Mouse (Mus musculus) liver, adult 2 months (tissue): ENCODE data around the gene Ypel4. TPM values are rescaled to one million over a fixed set of nuclear protein-coding genes. Genes with fewer than 3 reads are reported as not detected.

Experiments
- DNase-seq: peaks from one replicate; pipeline ENCODE4 v3.0.0-alpha.2; 2011; ENCODE audit warnings: low read depth, low spot score; ENCODE audit errors: extremely low read depth
- H3K27ac ChIP-seq: fragments of 200-500 bp; replicated peaks from 2 replicates; pipeline ENCODE4 v1.5.1; 2012; ENCODE audit warnings: low read depth, mild to moderate bottlenecking, control low read depth, inconsistent platforms, low read length; ENCODE audit not compliant: insufficient read depth
- H3K27me3 ChIP-seq: fragments of 200-500 bp; 2 replicates; pipeline ENCODE4 v1.6.1; 2012; ENCODE audit warnings: mild to moderate bottlenecking, moderate library complexity, low read length, inconsistent platforms; ENCODE audit not compliant: control insufficient read depth, insufficient read depth
- H3K36me3 ChIP-seq: fragments of 200-500 bp; 2 replicates; pipeline ENCODE4 v1.6.1; 2012; ENCODE audit warnings: low read length, inconsistent platforms; ENCODE audit not compliant: control insufficient read depth, insufficient read depth
- H3K4me1 ChIP-seq: fragments of 200-500 bp; 2 replicates; pipeline ENCODE4 v1.6.1; 2011; ENCODE audit warnings: low read length; ENCODE audit not compliant: control insufficient read depth, insufficient read depth
- H3K4me3 ChIP-seq: fragments of 200-500 bp; 2 replicates; pipeline ENCODE4 v1.5.1; 2011; ENCODE audit warnings: low read depth, mild to moderate bottlenecking, control low read depth, low read length, moderate library complexity; ENCODE audit not compliant: insufficient read depth
- H3K79me2 ChIP-seq: fragments of 200-500 bp; 2 replicates; pipeline ENCODE4 v1.6.1; 2012; ENCODE audit warnings: inconsistent platforms, mild to moderate bottlenecking, low read length, moderate library complexity; ENCODE audit not compliant: control insufficient read depth, insufficient read depth
- H3K9ac ChIP-seq: fragments of 200-500 bp; 2 replicates; pipeline ENCODE4 v1.6.1; 2012; ENCODE audit warnings: low read depth, mild to moderate bottlenecking, control low read depth, inconsistent platforms, low read length
- CTCF ChIP-seq: fragments of 200-500 bp; IDR thresholded peaks from 2 replicates; pipeline ENCODE4 v1.5.1; 2011; ENCODE audit warnings: low read depth, low read length, control low read depth
- POLR2A ChIP-seq: fragments of 200-500 bp; IDR thresholded peaks from 2 replicates; pipeline ENCODE4 v1.6.1; 2011; ENCODE audit warnings: low read length, control low read depth; ENCODE audit not compliant: insufficient read depth; ENCODE audit errors: extremely low read depth
- WGBS: fragments of 180-500 bp; shearing (Covaris S2); methylation state at CpG from one replicate; pipeline ENCODE4 v1.1.7; 2018; 5-methylcytosine and 5-hydroxymethylcytosine counted together
- polyA plus RNA-seq: library from polyadenylated mRNA; depleted of rRNA; stranded (reverse); fragments of >200 nt; gene quantifications from 2 replicates; pipeline ENCODE4 v1.2.3, GENCODE M21; 2012; rRNA removed
- total RNA-seq: library from RNA; depleted of rRNA; stranded (reverse); fragments of >200 nt; gene quantifications from 2 replicates; pipeline ENCODE4 v1.2.3, GENCODE M21; 2014; rRNA removed

Ypel4 gene
- total and polyA plus RNA-seq, 2 experiments, result 0.05 TPM; not detected in 1

GRCm38 (mm10) chr2:84779210-84779609 lies 45.4 kb downstream of the Ypel4 start:
- Histone ChIP-seq H3K79me2 (peaks cover under 1% of the 10 kb centered on the region; the same call in 1 of the 2 replicates), H3K4me1 (peaks cover 4% of the 10 kb centered on the region; the same call in 1 of the 2 replicates), H3K27me3 (no peaks in the 10 kb centered on the region), H3K9ac (no peak overlapping the region), H3K4me3 (no peak overlapping the region), H3K27ac (no peak overlapping the region), H3K36me3 (no peaks in the 10 kb centered on the region)
- WGBS, result 57% methylated on average over 6 of the region's 6 CpGs
- DNase-seq, result no peak
- TF ChIP-seq POLR2A, result no peak
- peak; percentile 16; the same call in 1 of the 2 replicates for TF ChIP-seq CTCF

GRCm38 (mm10) chr2:84783315-84783714 lies 49.5 kb downstream of the Ypel4 start:
- Histone ChIP-seq H3K9ac (no peak overlapping the region), H3K27me3 (no peaks in the 10 kb centered on the region), H3K4me3 (no peak overlapping the region), H3K79me2 (no peaks in the 10 kb centered on the region), H3K36me3 (no peaks in the 10 kb centered on the region), H3K4me1 (peaks cover 5% of the 10 kb centered on the region), H3K27ac (no peak overlapping the region)
- 91% methylated on average over 1 of the region's 1 CpGs for whole genome bisulfite sequencing
- TF ChIP-seq POLR2A (no peak), CTCF (no peak)
- DNase-seq, result no peak

- Histone ChIP-seq H3K9ac (no peak overlapping the region), H3K27ac (no peak overlapping the region), H3K79me2 (no peaks in the 10 kb centered on the region), H3K27me3 (no peaks in the 10 kb centered on the region), H3K4me3 (no peak overlapping the region), H3K4me1 (peaks cover 5% of the 10 kb centered on the region), H3K36me3 (no peaks in the 10 kb centered on the region)
- no peak for TF ChIP-seq CTCF
- TF ChIP-seq POLR2A, result no peak
- WGBS, result 77% methylated on average over 3 of the region's 3 CpGs
- no peak for DNase-seq
Measured at GRCm38 (mm10) chr2:84783840-84784566, 50.1 kb downstream of the Ypel4 start.

Other genes with a start within 250 kb of the Ypel4 start
- 47.4 and 53.2 TPM in 2 replicates for gene Ctnnd1, start 83.3 kb upstream of the Ypel4 start, total RNA-seq
- gene Ctnnd1, start 83.3 kb upstream of the Ypel4 start, polyA plus RNA-seq, result 29.7 and 31.4 TPM in 2 replicates
- gene Btbd18, start 75.0 kb upstream of the Ypel4 start, total RNA-seq, result 0.07 TPM in 1 of 2 replicates, not detected in the other
- gene Btbd18, start 75.0 kb upstream of the Ypel4 start, polyA plus RNA-seq, result not detected in 2 replicates
- 19.2 and 27.3 TPM in 2 replicates for gene Selenoh, start 63.3 kb upstream of the Ypel4 start, total RNA-seq
- 18.8 and 19.6 TPM in 2 replicates for gene Selenoh, start 63.3 kb upstream of the Ypel4 start, polyA plus RNA-seq
- not detected in 2 replicates for gene Gm28635, start 56.0 kb upstream of the Ypel4 start, total RNA-seq
- not detected in 2 replicates for gene Gm28635, start 56.0 kb upstream of the Ypel4 start, polyA plus RNA-seq
- 7.9 and 9.3 TPM in 2 replicates for gene Med19, start 55.7 kb upstream of the Ypel4 start, total RNA-seq
- 5.5 and 5.6 TPM in 2 replicates for gene Med19, start 55.7 kb upstream of the Ypel4 start, polyA plus RNA-seq
- 50.6 and 53.6 TPM in 2 replicates for gene Tmx2, start 54.9 kb upstream of the Ypel4 start, total RNA-seq
- 83.5 and 92.1 TPM in 2 replicates for gene Tmx2, start 54.9 kb upstream of the Ypel4 start, polyA plus RNA-seq
- gene Zdhhc5, start 18.9 kb upstream of the Ypel4 start, total RNA-seq, result 21.9 and 25.8 TPM in 2 replicates
- 35.6 and 36.1 TPM in 2 replicates for gene Zdhhc5, start 18.9 kb upstream of the Ypel4 start, polyA plus RNA-seq
- 7.9 and 10.9 TPM in 2 replicates for gene Clp1, start 6.7 kb upstream of the Ypel4 start, total RNA-seq
- 8.6 and 12.6 TPM in 2 replicates for gene Clp1, start 6.7 kb upstream of the Ypel4 start, polyA plus RNA-seq
- gene Gm19426, start 9.6 kb downstream of the Ypel4 start, total RNA-seq, result 1.7 and 3.1 TPM in 2 replicates
- gene Gm19426, start 9.6 kb downstream of the Ypel4 start, polyA plus RNA-seq, result 1.9 and 3.0 TPM in 2 replicates
- gene Serping1, start 41.4 kb downstream of the Ypel4 start, total RNA-seq, result 298 and 437 TPM in 2 replicates
- 979 and 1,033 TPM in 2 replicates for gene Serping1, start 41.4 kb downstream of the Ypel4 start, polyA plus RNA-seq
- gene Ube2l6, start 64.8 kb downstream of the Ypel4 start, total RNA-seq, result 42.4 and 44.3 TPM in 2 replicates
- gene Ube2l6, start 64.8 kb downstream of the Ypel4 start, polyA plus RNA-seq, result 99.8 and 106 TPM in 2 replicates
- 0.18 TPM in 1 of 2 replicates, not detected in the other for gene Smtnl1, start 88.6 kb downstream of the Ypel4 start, total RNA-seq
- gene Smtnl1, start 88.6 kb downstream of the Ypel4 start, polyA plus RNA-seq, result not detected in 2 replicates
- gene Timm10, start 92.9 kb downstream of the Ypel4 start, total RNA-seq, result 36.1 and 36.4 TPM in 2 replicates
- gene Timm10, start 92.9 kb downstream of the Ypel4 start, polyA plus RNA-seq, result 45.8 and 52.2 TPM in 2 replicates
- gene Slc43a1, start 104.8 kb downstream of the Ypel4 start, total RNA-seq, result 7.2 and 10.0 TPM in 2 replicates
- gene Slc43a1, start 104.8 kb downstream of the Ypel4 start, polyA plus RNA-seq, result 8.9 and 12.1 TPM in 2 replicates
- gene Rtn4rl2, start 152.7 kb downstream of the Ypel4 start, total RNA-seq, result 0.13 TPM in 1 of 2 replicates, not detected in the other
- gene Rtn4rl2, start 152.7 kb downstream of the Ypel4 start, polyA plus RNA-seq, result 0.29 and 0.50 TPM in 2 replicates
- gene Slc43a3, start 202.5 kb downstream of the Ypel4 start, total RNA-seq, result 25.7 and 26.6 TPM in 2 replicates
- gene Slc43a3, start 202.5 kb downstream of the Ypel4 start, polyA plus RNA-seq, result 23.2 and 30.6 TPM in 2 replicates
- not detected in 2 replicates for gene Prg2, start 246.4 kb downstream of the Ypel4 start, total RNA-seq
- gene Prg2, start 246.4 kb downstream of the Ypel4 start, polyA plus RNA-seq, result 0.11 TPM in 1 of 2 replicates, not detected in the other